Mouse (Mus musculus) E14TG2a.4 (cell line): Measurements from ENCODE around the gene Col6a2.
A peak's percentile ranks its signal among the peaks of the same experiment; 100 is the strongest.

ENCODE experiments used
- H3K27me3 ChIP-seq: 2 replicates; pipeline ENCODE4 v1.6.1; 2014; ENCODE audit warnings: low read length, control low read depth; ENCODE audit not compliant: insufficient read depth
- H3K36me3 ChIP-seq: 2 replicates; pipeline ENCODE4 v1.6.1; 2014; ENCODE audit warnings: low read length, control low read depth; ENCODE audit not compliant: insufficient read depth
- H3K4me1 ChIP-seq: replicated peaks from 2 replicates; pipeline ENCODE4 v1.6.1; 2014; ENCODE audit warnings: low read depth, low read length, control low read depth
- H3K4me3 ChIP-seq: replicated peaks from 2 replicates; pipeline ENCODE4 v1.5.1; 2014; ENCODE audit warnings: mild to moderate bottlenecking, low read length
- H3K9me3 ChIP-seq: 2 replicates; pipeline ENCODE4 v1.6.1; 2014; ENCODE audit warnings: low read length, control low read depth
- CTCF ChIP-seq: conservative IDR thresholded peaks from 2 replicates; pipeline ENCODE4 v1.5.1; 2014; ENCODE audit warnings: low read length
- NANOG ChIP-seq: IDR thresholded peaks from 2 replicates; pipeline ENCODE4 v1.6.1; 2014; ENCODE audit warnings: borderline replicate concordance, low read length, mixed read lengths
- POU5F1 ChIP-seq: IDR thresholded peaks from 2 replicates; pipeline ENCODE4 v1.6.1; 2014; ENCODE audit warnings: low read length, borderline replicate concordance

Col6a2 gene

GRCm38 (mm10) chr10:76576920-76577319 lies 46.5 kb downstream of the Col6a2 start:
- no peaks in the 10 kb centered on the region for H3K36me3 ChIP-seq
- H3K4me1 ChIP-seq, result peaks cover 9% of the 10 kb centered on the region
- TF ChIP-seq NANOG (no peak), POU5F1 (no peak), CTCF (no peak)
- no peaks in the 10 kb centered on the region for H3K9me3 ChIP-seq
- no peak overlapping the region for H3K4me3 ChIP-seq
- H3K27me3 ChIP-seq, result 0 out of 2 replicates have a peak, but pooled peaks cover 3% of the 10 kb centered on the region

- Histone ChIP-seq H3K27me3 (peaks cover 10% of the 10 kb centered on the region; the same call in 1 of the 2 replicates), H3K4me3 (no peak within 1 kb of the TSS), H3K4me1 (peaks cover 18% of the 10 kb centered on the region), H3K36me3 (no peaks in the 10 kb centered on the region), H3K9me3 (no peaks in the 10 kb centered on the region)
- TF ChIP-seq NANOG (no peak), CTCF (no peak), POU5F1 (no peak)
These were observed 48.1 kb downstream of the Col6a2 start, which contains the start of gene Ftcd for GRCm38 (mm10) chr10:76575374-76575773. TSS of gene Ftcd (plus strand) at chr10:76575648.

- TF ChIP-seq CTCF (no peak), POU5F1 (no peak), NANOG (no peak)
These were observed 51.3 kb downstream of the Col6a2 start for GRCm38 (mm10) chr10:76572151-76572550.

GRCm38 (mm10) chr10:76571070-76571469 lies 52.4 kb downstream of the Col6a2 start:
- H3K4me1 ChIP-seq, result peaks cover 23% of the 10 kb centered on the region
- TF ChIP-seq NANOG, result no peak
- no peak for TF ChIP-seq CTCF
- TF ChIP-seq POU5F1, result no peak
- H3K36me3 ChIP-seq, result no peaks in the 10 kb centered on the region
- peak overlapping the region; percentile 63; the same call in 1 of the 2 replicates for H3K4me3 ChIP-seq
- peaks cover 39% of the 10 kb centered on the region for H3K27me3 ChIP-seq
- H3K9me3 ChIP-seq, result no peaks in the 10 kb centered on the region

More at GRCm38 (mm10) chr10:76572151-76572550, 51.3 kb downstream of the Col6a2 start:
- no peaks in the 10 kb centered on the region for H3K9me3 ChIP-seq
- H3K36me3 ChIP-seq, result no peaks in the 10 kb centered on the region
- H3K4me3 ChIP-seq, result no peak overlapping the region
- peaks cover 39% of the 10 kb centered on the region for H3K27me3 ChIP-seq
- H3K4me1 ChIP-seq, result peaks cover 28% of the 10 kb centered on the region

- peaks cover 23% of the 10 kb centered on the region for H3K4me1 ChIP-seq
- no peaks in the 10 kb centered on the region for H3K9me3 ChIP-seq
- peak overlapping the region; percentile 63 for H3K4me3 ChIP-seq
- no peak for TF ChIP-seq POU5F1
- TF ChIP-seq CTCF, result no peak
- no peak for TF ChIP-seq NANOG
- H3K27me3 ChIP-seq, result peaks cover 39% of the 10 kb centered on the region
- no peaks in the 10 kb centered on the region for H3K36me3 ChIP-seq
These were observed 53.3 kb downstream of the Col6a2 start for GRCm38 (mm10) chr10:76569996-76570685.

- Histone ChIP-seq H3K4me3 (no peak within 1 kb of the TSS), H3K36me3 (no peaks in the 10 kb centered on the region), H3K27me3 (no peaks in the 10 kb centered on the region), H3K4me1 (peaks cover 7% of the 10 kb centered on the region), H3K9me3 (peaks cover 10% of the 10 kb centered on the region)
- TF ChIP-seq POU5F1 (no peak), NANOG (no peak), CTCF (no peak)
These were observed 61.5 kb downstream of the Col6a2 start, which contains the start of gene Spatc1l for GRCm38 (mm10) chr10:76561972-76562371. TSS of gene Spatc1l (plus strand) at chr10:76562272.

- Histone ChIP-seq H3K27me3 (no peaks in the 10 kb centered on the region), H3K9me3 (no peaks in the 10 kb centered on the region), H3K4me1 (peaks cover 25% of the 10 kb centered on the region), H3K36me3 (peaks cover 76% of the 10 kb centered on the region), H3K4me3 (no peak overlapping the region)
- no peak for TF ChIP-seq POU5F1
These were observed 69.4 kb downstream of the Col6a2 start for GRCm38 (mm10) chr10:76554061-76554460.

- H3K27me3 ChIP-seq, result no peaks in the 10 kb centered on the region
- peaks cover 29% of the 10 kb centered on the region for H3K4me1 ChIP-seq
- peaks cover 99% of the 10 kb centered on the region for H3K36me3 ChIP-seq
- H3K9me3 ChIP-seq, result no peaks in the 10 kb centered on the region
- H3K4me3 ChIP-seq, result no peak overlapping the region
- no peak for TF ChIP-seq NANOG
- no peak for TF ChIP-seq POU5F1
- no peak for TF ChIP-seq CTCF
These were observed 71.9 kb downstream of the Col6a2 start for GRCm38 (mm10) chr10:76551556-76551955.
